Mouse (Mus musculus) kidney, adult 11 months (tissue): Measurements from ENCODE around the gene Ddx54.

ENCODE experiments used
- DNase-seq: peaks from one replicate; pipeline ENCODE4 v3.0.0; 2022

The Ddx54 gene

GRCm38 (mm10) chr5:120583511-120583910 lies 29.0 kb upstream of the Ddx54 start:
- DNase-seq = no peak

GRCm38 (mm10) chr5:120584968-120585367 lies 27.6 kb upstream of the Ddx54 start:
- DNase-seq = no peak

- peak; percentile 89 for DNase-seq
These were observed 25.6 kb upstream of the Ddx54 start for GRCm38 (mm10) chr5:120586741-120587615.

GRCm38 (mm10) chr5:120587616-120587926 lies 25.0 kb upstream of the Ddx54 start:
- no peak for DNase-seq

GRCm38 (mm10) chr5:120587940-120588568 lies 24.5 kb upstream of the Ddx54 start:
- no peak for DNase-seq

- DNase-seq = peak; percentile 98
These were observed 23.9 kb upstream of the Ddx54 start, which contains the start of the genes Tpcn1 and Iqcd for GRCm38 (mm10) chr5:120588569-120589094. Tpcn1 (minus strand) TSS chr5:120588673. Iqcd (plus strand) TSS chr5:120589016.

GRCm38 (mm10) chr5:120590356-120591010 lies 22.1 kb upstream of the Ddx54 start:
- no peak for DNase-seq

- no peak for DNase-seq
These were observed 20.4 kb upstream of the Ddx54 start for GRCm38 (mm10) chr5:120592141-120592540.

- DNase-seq = peak; percentile 83
These were observed 18.1 kb upstream of the Ddx54 start for GRCm38 (mm10) chr5:120594485-120594884.

- DNase-seq = no peak
These were observed 12.9 kb upstream of the Ddx54 start for GRCm38 (mm10) chr5:120599625-120600024.

GRCm38 (mm10) chr5:120600946-120601668 lies 11.4 kb upstream of the Ddx54 start:
- DNase-seq = no peak

- no peak for DNase-seq
These were observed 10.3 kb upstream of the Ddx54 start for GRCm38 (mm10) chr5:120602210-120602609.

- DNase-seq = no peak
These were observed 9.0 kb upstream of the Ddx54 start for GRCm38 (mm10) chr5:120603515-120603914.

- DNase-seq = peak; percentile 70
These were observed 7.7 kb upstream of the Ddx54 start for GRCm38 (mm10) chr5:120604839-120605238.

- no peak for DNase-seq
These were observed 7.3 kb upstream of the Ddx54 start for GRCm38 (mm10) chr5:120605241-120605661.

- DNase-seq = peak; percentile 72
These were observed 6.9 kb upstream of the Ddx54 start for GRCm38 (mm10) chr5:120605688-120606087.

- DNase-seq = no peak
These were observed 5.8 kb upstream of the Ddx54 start for GRCm38 (mm10) chr5:120606590-120607200.

- DNase-seq = no peak
These were observed 5.2 kb upstream of the Ddx54 start for GRCm38 (mm10) chr5:120607335-120607734.

- DNase-seq = no peak
These were observed 3.2 kb upstream of the Ddx54 start for GRCm38 (mm10) chr5:120609246-120609775.

- peak; percentile 52 for DNase-seq
These were observed 1.6 kb upstream of the Ddx54 start for GRCm38 (mm10) chr5:120610906-120611305.

GRCm38 (mm10) chr5:120611416-120611815 lies 1.1 kb upstream of the Ddx54 start:
- DNase-seq = no peak
